Mouse (Mus musculus) splenic B cell, adult 2 months (primary cell): ENCODE measurements around the gene Rps5.

ENCODE experiments used
- DNase-seq: peaks from one replicate; pipeline ENCODE4 v3.0.0-alpha.2; 2011; ENCODE audit warnings: low read depth, low spot score
- H3K27me3 ChIP-seq: 2 replicates; pipeline ENCODE4 v1.6.1; 2012; ENCODE audit warnings: mild to moderate bottlenecking, low read length, moderate library complexity, mixed read lengths; ENCODE audit not compliant: control insufficient read depth, poor library complexity, insufficient read depth, severe bottlenecking
- H3K36me3 ChIP-seq: 2 replicates; pipeline ENCODE4 v1.6.1; 2012; ENCODE audit warnings: mild to moderate bottlenecking, low read length, moderate library complexity, mixed read lengths; ENCODE audit not compliant: control insufficient read depth, poor library complexity, insufficient read depth, severe bottlenecking

Gene Rps5

DNA sequence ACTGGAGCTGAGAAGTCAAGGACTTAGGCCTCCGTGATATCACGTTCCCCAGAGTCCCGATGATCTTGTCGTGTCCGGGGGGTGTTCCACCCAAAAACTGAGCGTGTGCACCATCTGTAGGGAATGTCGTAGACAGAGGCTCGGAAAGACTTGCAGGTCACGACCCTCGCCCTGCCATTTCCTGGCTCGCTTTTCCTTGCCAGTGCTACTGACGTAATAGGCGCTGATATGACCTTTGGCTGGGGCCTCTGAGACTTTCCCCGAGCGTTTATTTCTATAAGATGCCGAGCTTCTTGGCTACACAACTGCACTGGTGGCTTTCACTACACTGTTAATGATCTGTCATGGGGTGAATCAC lies 27.8 kb downstream of the Rps5 start:
- no peaks in the 10 kb centered on the region for H3K36me3 ChIP-seq
- DNase-seq, result no peak
- no peaks in the 10 kb centered on the region for H3K27me3 ChIP-seq

DNA sequence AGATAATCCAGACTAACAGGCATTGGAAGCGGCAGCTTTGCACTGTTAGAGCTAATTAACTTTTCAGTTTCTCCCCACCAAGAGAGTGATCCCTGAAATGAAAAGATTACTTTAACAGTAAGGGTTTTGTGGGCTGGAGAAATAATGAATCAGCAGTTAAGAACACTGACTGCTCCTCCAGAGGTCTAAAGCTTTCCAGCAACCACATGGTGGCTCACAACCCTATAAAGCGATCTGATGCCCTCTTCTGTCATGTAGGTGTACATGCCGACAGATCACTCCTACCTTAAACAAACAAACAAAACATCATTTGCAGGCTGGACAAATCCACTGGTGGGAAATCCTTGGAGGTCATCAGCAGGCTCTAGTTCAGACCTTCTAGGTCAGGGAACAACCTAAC lies 32.8 kb downstream of the Rps5 start:
- no peaks in the 10 kb centered on the region for H3K36me3 ChIP-seq

DNA sequence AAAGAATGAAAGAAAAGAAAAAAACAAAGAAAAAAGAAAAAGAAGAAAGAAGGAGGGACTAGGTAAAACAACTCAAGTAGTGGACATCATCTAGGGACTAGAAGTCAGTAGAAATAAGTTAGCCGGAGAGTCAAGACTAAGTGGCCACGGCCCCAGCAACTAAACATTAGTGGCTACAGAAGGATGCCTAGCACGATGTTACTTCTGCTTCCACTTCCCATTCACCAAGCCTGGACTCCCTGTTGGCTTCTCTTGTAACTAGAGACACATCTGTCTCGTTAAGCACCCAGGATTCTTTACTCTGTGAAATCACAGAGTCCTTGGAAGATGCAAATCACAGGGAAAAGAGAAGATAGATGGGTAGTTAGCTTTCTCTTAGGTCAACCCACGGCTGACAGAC lies 35.4 kb downstream of the Rps5 start:
- no peak for DNase-seq
- H3K36me3 ChIP-seq, result no peaks in the 10 kb centered on the region
- H3K27me3 ChIP-seq, result no peaks in the 10 kb centered on the region

More for the DNA sequence above, 32.8 kb downstream of the Rps5 start:
- DNase-seq, result peak; percentile 22
- H3K27me3 ChIP-seq, result no peaks in the 10 kb centered on the region

DNA sequence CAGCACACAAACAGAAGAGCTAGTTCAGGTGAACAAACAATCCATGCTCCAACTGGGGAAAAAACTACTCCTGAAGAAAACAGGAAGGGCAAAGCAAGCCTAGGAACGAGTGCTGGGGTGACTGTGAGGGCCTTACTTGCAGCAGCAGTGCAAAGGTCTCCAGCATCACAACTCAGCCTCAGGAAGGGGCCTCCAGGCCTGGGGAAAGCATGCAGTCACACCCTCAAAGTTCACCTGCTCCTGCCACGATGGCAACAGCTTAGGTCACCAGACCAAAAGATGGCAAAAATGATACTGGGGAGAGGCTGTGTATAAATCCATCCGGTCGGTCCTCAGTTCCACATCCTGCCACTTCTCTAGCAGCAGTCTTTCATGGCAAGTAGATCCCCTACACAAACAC lies 36.9 kb downstream of the Rps5 start:
- Histone ChIP-seq H3K36me3 (no peaks in the 10 kb centered on the region), H3K27me3 (no peaks in the 10 kb centered on the region)
- no peak for DNase-seq

DNA sequence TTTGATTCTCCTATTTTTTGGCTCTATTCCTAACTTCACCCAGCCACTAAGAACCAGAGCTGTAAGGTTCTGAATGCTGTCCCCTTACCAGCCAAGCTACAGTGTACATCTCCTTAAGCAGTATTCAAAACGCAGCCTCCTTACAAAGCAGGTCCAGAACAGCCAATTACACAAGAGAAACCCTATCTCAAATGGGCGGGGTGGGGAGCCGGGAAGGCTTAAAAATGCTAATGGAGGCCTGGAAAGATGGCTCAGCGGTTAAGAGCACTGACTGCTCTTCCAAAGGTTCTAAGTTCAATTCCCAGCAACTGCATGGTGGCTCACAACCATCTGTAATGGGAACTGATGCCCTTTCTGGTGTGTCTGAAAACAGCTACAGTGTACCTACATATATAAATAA lies 37.6 kb downstream of the Rps5 start:
- no peaks in the 10 kb centered on the region for H3K27me3 ChIP-seq
- no peaks in the 10 kb centered on the region for H3K36me3 ChIP-seq
- no peak for DNase-seq

DNA sequence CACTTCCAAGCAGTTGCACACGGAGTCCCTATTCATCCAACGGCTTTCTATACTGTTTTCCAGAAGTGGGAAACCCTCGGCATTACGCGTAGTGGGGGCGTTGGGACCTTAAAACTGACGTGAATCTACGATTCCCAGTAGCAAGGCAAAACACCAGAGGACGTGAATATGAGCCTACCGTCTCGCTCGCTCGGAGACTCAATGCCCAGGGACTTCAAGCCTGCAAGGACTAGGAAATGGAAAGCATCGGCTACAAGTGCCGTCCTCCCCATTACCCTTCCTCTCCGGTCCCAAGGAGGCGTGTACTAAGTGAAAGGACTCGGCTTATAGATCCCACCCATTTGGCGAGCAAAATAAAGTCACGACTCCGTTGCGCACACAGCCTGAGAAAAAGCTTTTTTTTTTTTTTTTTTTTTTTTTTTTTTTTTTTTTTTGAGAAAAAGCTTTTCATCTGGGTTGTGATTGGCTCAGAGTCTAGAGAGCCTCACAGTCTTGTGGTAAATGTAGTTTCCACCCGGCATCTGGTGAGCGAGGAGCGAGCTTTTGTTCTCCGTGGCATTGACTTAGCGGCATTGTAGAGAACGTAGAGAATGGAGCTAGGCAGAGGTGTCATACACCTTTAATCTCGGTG lies 39.5 kb downstream of the Rps5 start:
- no peaks in the 10 kb centered on the region for H3K27me3 ChIP-seq
- no peaks in the 10 kb centered on the region for H3K36me3 ChIP-seq
- DNase-seq, result peak; percentile 81

DNA sequence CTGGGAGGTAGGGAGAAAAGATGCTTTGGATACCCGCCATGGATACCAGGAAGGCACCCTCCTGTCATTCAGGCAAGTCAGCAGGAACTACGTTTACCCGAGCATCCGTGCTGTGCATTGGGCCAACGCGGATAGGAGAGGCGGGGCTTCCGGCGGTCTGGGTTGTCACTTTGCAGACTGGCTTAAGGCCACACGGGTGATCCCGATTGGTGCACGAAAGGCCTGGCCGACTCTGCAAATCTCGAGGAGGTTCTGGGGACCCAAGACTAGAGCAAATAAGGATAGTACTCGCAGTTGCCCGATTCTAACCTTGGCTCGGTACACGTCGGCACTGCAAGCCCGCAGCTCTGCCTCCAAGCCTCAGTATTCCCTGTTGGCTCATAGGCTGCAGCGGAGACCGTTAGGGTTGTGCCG lies 43.6 kb downstream of the Rps5 start, which contains the start of gene Zfp324:
Gene Zfp324, plus strand, starts transcription at position 161 of the 414 bp plus-strand sequence.
- no peaks in the 10 kb centered on the region for H3K27me3 ChIP-seq
- peak; percentile 87 for DNase-seq
- H3K36me3 ChIP-seq, result peaks cover 2% of the 10 kb centered on the region; the same call in 1 of the 2 replicates

DNA sequence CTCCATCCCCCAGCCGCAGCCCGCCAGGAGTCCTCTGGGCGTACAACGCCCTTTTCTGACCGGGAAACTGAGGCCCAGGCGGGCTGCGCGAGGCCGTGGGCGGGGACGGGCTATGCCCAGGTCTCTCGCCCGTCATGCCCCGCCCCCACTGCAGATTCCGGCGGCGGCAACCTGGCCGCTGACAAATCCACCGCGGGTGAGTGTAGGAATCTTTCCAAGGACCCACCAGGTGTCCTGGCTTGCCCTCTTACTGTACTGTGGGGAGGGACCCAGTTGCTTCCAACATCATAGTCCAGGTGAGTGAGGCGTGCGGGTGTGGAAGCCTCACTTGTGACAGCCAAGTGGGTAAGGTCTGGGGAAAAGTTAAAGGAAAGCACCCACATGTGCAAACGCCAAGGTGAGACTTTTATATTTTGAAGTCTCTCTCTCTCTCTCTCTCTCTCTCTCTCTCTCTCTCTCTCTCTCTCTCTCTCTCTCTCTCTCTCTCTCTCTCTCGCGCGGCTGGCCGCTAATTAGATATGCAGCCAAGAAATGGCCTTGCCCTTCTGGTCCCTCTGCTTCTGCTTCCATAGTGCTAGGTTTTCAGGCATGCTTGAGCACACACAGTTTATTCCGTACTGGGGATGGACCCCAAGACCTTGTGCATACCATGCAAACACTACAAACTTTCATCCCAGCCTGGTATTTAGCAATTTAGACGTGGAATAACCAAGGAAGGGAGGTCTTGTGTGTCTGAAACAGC lies 44.2 kb downstream of the Rps5 start:
- no peaks in the 10 kb centered on the region for H3K27me3 ChIP-seq
- peaks cover 2% of the 10 kb centered on the region; the same call in 1 of the 2 replicates for H3K36me3 ChIP-seq
- DNase-seq, result peak; percentile 41

DNA sequence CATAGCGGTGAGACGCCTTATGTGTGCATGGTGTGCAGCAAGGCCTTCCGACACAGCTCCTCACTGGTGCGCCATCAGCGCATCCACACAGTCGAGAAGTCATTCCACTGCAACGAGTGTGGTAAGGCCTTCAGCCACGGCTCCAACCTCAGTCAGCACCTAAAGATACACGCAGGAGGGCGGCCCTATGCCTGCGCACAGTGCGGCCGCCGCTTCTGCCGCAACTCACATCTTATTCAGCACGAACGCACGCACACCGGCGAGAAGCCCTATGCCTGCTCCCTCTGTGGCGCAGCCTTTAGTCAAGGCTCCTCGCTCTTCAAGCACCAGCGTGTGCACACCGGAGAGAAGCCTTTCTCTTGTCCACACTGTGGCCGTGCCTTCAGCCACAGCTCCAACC lies 48.8 kb downstream of the Rps5 start:
- Histone ChIP-seq H3K36me3 (peaks cover 4% of the 10 kb centered on the region; the same call in 1 of the 2 replicates), H3K27me3 (no peaks in the 10 kb centered on the region)
- DNase-seq, result no peak
